Mouse (Mus musculus) embryonic facial prominence, embryonic 10.5 days (tissue): ENCODE measurements around the gene Lrch3. TPM values are rescaled to one million over a fixed set of nuclear protein-coding genes. Genes with fewer than 3 reads are reported as not detected.
A peak's percentile ranks its signal among the peaks of the same experiment; 100 is the strongest.

ENCODE experiments used
- DNase-seq: peaks from one replicate; pipeline ENCODE4 v3.0.0-alpha.2; 2017; ENCODE audit warnings: low spot score
- H3K27ac ChIP-seq: fragments of 300-500 bp; sonication (generic); replicated peaks from 2 replicates; pipeline ENCODE4 v1.5.1; 2016; ENCODE audit warnings: mild to moderate bottlenecking
- H3K27me3 ChIP-seq: fragments of 300-500 bp; sonication (generic); replicated peaks from 2 replicates; pipeline ENCODE4 v1.6.1; 2016; ENCODE audit warnings: low read depth, mild to moderate bottlenecking; ENCODE audit not compliant: poor library complexity, severe bottlenecking
- H3K36me3 ChIP-seq: fragments of 300-500 bp; sonication (generic); replicated peaks from 2 replicates; pipeline ENCODE4 v1.6.1; 2016; ENCODE audit warnings: mild to moderate bottlenecking, moderate library complexity
- H3K4me1 ChIP-seq: fragments of 300-500 bp; sonication (generic); 2 replicates; pipeline ENCODE4 v1.6.1; 2016
- H3K4me3 ChIP-seq: fragments of 300-500 bp; sonication (generic); 2 replicates; pipeline ENCODE4 v1.5.1; 2016; ENCODE audit warnings: mild to moderate bottlenecking, moderate library complexity
- H3K9me3 ChIP-seq: fragments of 300-500 bp; sonication (generic); 2 replicates; pipeline ENCODE4 v1.6.1; 2016; ENCODE audit warnings: mild to moderate bottlenecking
- WGBS: fragments of 180-500 bp; shearing (Covaris S2); methylation state at CpG from one replicate; pipeline ENCODE4 v1.1.7; 2016; 5-methylcytosine and 5-hydroxymethylcytosine counted together
- polyA plus RNA-seq: library from polyadenylated mRNA; unstranded; fragments of >200 nt; fragmentation: Nextera tagmentation; extraction: Ambion mirVana; gene quantifications from 2 replicates; pipeline ENCODE4 v1.2.1, GENCODE M21; 2016

The Lrch3 gene
- polyA plus RNA-seq, 1 experiment from 2014 or later, result 32.3 TPM

GRCm38 (mm10) chr16:33062024-33062681 is 148.3 kb downstream of the Lrch3 start, which contains the start of gene Lmln:
Lmln (plus strand) TSS chr16:33062521.
- peak within 1 kb of the TSS; percentile 91 for H3K4me3 ChIP-seq
- peak; percentile 96 for DNase-seq
- peak within 1 kb of the TSS; percentile 89 for H3K27ac ChIP-seq
- H3K36me3 ChIP-seq, result peaks cover 44% of the 10 kb centered on the region
- H3K4me1 ChIP-seq, result peaks cover 43% of the 10 kb centered on the region
- no peaks in the 10 kb centered on the region for H3K9me3 ChIP-seq
- H3K27me3 ChIP-seq, result no peaks in the 10 kb centered on the region
- WGBS, result under 1% methylated on average over 64 of the region's 64 CpGs

- H3K4me1 ChIP-seq, result peaks cover 40% of the 10 kb centered on the region
- H3K27ac ChIP-seq, result peak overlapping the region; percentile 89
- H3K27me3 ChIP-seq, result no peaks in the 10 kb centered on the region
- peaks cover 48% of the 10 kb centered on the region for H3K36me3 ChIP-seq
- no peaks in the 10 kb centered on the region for H3K9me3 ChIP-seq
- under 1% methylated on average over 35 of the region's 35 CpGs for WGBS
- peak overlapping the region; percentile 91 for H3K4me3 ChIP-seq
- no peak for DNase-seq
Measured at GRCm38 (mm10) chr16:33062682-33063131, 148.8 kb downstream of the Lrch3 start.

GRCm38 (mm10) chr16:33063267-33063666 is 149.4 kb downstream of the Lrch3 start:
- no peaks in the 10 kb centered on the region for H3K27me3 ChIP-seq
- 37% methylated on average over 7 of the region's 7 CpGs for WGBS
- peaks cover 49% of the 10 kb centered on the region for H3K36me3 ChIP-seq
- DNase-seq, result no peak
- H3K27ac ChIP-seq, result no peak overlapping the region
- peaks cover 34% of the 10 kb centered on the region for H3K4me1 ChIP-seq
- peak overlapping the region; percentile 91 for H3K4me3 ChIP-seq
- H3K9me3 ChIP-seq, result no peaks in the 10 kb centered on the region

- no peaks in the 10 kb centered on the region for H3K9me3 ChIP-seq
- peaks cover 45% of the 10 kb centered on the region for H3K36me3 ChIP-seq
- peaks cover 23% of the 10 kb centered on the region for H3K4me1 ChIP-seq
- no peak for DNase-seq
- H3K27ac ChIP-seq, result no peak overlapping the region
- no peaks in the 10 kb centered on the region for H3K27me3 ChIP-seq
- WGBS, result 76% methylated on average over 9 of the region's 9 CpGs
- H3K4me3 ChIP-seq, result no peak overlapping the region
Measured at GRCm38 (mm10) chr16:33064636-33065035, 150.7 kb downstream of the Lrch3 start.

Other genes starting within 250 kb of the Lrch3 start
- 0.26 and 0.29 TPM in 2 replicates for gene Muc4, start 178.2 kb upstream of the Lrch3 start, polyA plus RNA-seq
- not detected in 2 replicates for gene Muc20, start 116.7 kb upstream of the Lrch3 start, polyA plus RNA-seq
- gene Smbd1, start 103.6 kb upstream of the Lrch3 start, polyA plus RNA-seq, result not detected in 2 replicates
- gene Fyttd1, start 36.6 kb upstream of the Lrch3 start, polyA plus RNA-seq, result 102 and 104 TPM in 2 replicates
- 17.7 and 19.9 TPM in 2 replicates for gene Rubcn, start 36.3 kb upstream of the Lrch3 start, polyA plus RNA-seq
- 2.1 and 3.6 TPM in 2 replicates for gene Iqcg, start 142.1 kb downstream of the Lrch3 start, polyA plus RNA-seq
- gene Rpl35a, start 142.4 kb downstream of the Lrch3 start, polyA plus RNA-seq, result 1,025 and 1,052 TPM in 2 replicates
- gene Lmln, start 148.4 kb downstream of the Lrch3 start, polyA plus RNA-seq, result 2.6 and 3.7 TPM in 2 replicates